Mouse (Mus musculus) kidney, adult 11 months (tissue): Measurements from ENCODE around the gene Itgb6.

Experiments
- DNase-seq: peaks from one replicate; pipeline ENCODE4 v3.0.0; 2022

Gene Itgb6

DNA sequence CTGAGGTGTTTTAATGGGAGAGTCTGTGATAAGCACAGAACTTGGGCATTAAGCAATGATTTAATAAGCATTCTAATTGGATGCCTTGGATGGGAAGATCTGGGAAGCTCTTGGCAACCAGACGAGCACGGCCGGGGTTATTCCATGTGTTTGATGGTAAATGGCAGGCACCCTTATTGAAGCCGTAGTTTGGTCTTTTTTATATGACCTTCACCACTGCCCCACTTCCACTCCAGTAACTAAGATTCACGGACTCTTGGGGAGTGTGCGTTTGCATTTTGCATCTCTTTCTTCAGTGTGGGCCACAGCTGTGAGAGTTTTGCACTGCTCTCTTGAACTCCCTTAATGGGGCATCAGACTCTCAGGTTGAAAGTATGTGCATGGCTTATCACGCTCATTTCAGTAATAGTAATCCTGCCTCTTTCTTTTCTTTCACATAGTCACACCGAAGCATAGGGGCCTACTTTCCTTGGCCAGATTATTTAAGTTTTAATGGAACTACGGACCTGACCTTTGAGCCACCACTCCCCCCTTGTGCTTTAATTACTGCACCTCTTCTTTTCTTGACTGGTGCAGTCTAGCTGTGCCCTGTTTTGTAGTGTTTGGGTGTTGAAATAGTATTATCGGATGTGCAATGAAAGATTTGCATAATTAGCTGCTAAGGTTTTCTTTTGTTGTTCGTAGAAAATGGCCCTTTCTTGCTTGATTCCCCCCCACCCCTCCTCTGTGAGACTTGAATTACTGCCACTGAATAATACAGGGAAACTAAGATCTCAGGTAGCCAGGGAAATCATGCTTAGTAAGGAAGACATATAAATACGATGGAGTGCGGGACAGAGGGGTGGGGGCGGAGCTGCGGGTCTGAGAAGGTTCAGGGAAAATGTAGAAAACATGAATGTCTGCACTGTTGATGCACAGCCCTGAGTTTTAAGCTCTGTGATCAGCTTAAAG, 109.3 kb downstream of the Itgb6 start:
- no peak for DNase-seq

DNA sequence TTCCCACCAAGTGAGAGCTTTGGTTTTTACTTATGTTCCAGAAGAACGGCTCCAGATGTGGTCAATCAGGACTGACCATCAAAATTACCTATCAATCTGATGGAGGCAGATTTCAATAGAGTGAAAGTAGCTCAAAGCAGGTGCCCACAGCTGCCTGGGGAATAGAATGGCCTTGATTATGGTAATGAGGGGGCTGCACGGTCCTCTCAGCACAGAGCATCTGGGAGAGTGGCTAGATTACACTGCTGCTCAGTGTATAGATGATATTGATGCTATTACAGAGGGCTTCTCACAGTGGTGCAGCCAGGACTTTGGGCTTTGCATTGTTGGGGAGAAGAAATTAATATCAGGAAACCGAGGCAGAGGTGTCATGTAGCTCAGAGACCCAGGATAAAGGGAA, 110.8 kb downstream of the Itgb6 start:
- no peak for DNase-seq

DNA sequence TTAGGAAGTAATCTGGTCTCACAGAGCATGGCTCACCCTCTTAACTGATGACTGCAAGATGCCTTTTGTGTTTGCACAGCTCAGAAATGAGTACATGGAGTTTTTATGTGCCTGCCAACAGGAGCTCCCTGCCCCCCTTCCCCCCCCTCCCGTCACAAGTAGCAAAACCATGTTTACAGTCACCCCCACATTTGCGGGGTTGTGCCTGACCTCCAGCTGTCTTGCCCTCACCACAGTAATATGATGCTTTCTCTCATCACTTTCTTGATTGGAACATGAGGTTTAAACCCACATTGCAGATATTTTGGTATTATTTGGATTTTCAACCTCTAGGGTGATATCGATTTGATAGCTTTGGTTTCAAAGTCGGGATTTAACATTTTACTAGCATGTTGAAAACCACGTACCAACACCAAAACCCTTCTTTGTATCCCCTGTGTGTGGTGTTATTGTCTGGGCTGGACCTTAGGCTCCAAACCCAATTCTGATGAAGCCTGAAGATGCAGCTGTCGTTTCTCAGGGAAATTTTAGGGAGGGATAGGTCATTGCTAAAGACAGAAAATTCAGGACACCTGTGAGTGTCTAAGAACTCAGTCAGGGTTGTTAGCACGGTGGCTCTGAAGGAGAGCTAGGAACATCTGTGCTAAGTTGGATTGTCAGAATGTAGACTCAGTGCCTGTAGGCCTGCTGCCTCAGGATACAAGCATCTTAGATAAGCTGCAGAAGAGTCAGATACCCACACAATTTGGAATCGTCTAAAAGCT, 112.8 kb downstream of the Itgb6 start:
- no peak for DNase-seq

DNA sequence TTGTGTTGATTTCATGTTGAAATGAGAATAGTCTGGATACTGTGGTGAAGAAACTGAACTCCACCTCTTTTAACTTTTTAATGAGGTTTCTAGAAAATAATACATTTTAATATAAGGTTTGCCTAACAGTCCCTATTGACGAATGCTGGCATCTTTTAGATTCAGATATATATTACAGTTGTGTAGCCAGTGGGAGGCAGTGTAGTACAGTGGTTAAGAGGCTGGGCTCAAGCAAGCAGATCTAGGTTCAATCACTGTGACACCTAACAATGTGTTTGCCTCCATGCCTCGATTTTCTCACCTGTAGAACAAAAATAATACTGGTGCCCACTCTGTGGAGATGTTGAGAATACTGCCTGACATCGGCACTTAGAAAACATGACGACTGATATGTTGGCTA, 114.5 kb downstream of the Itgb6 start:
- no peak for DNase-seq

DNA sequence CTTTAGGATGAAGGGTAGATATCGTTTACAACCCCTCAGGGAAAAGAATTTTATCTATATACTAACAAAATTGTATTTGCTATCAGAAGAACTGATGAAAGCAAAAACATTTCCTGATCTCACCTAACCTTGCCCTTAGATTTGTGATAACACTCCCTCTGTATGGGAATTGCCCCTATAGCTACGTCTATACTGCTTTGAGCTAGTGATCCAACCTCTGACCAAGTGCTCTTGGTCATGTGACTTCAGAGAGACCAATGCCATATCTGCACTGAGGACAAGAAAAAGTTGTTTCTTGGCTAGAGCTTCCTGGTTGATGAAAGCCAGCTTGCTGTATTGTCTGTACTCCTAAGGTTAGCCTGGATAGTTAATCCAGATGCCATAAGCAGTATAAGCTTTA, 121.1 kb downstream of the Itgb6 start:
- DNase-seq = no peak

DNA sequence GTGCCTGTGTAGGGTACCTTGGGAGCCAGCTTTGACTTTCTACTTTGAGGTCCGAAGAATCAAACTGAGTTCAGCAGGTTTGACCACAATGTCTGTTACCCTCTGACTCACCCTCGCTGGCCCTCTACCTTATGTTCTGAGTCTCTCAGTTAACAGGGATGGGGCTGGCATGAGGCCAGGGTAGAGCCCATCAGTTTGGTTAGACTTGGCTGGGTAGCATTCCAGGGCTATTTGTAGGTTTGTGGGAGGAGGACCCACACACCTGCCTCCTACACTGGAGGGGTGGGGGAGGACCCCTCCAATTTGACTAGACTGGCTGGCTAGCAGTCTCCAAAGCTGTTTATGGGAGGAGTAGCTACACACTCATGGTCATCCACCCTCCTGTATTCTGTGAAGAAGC, 121.6 kb downstream of the Itgb6 start:
- no peak for DNase-seq

DNA sequence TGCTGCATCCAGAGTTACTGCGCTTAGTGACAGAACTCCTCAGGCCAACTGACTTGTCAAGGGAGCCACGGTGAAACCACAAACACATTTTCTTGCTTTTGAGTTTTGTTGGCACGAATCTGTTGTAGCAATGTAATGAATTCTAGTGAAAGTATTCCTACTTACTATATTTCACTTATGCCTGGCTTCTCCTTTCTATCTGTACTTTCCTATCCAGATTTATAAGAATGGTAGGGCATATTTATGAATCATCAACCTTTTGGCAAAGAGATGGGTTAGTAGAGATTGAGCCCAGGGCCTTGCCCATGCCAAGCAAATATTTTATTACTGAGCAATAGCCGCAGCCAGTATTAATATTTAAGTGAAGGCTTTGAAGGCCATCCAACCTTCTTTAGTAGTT, 139.0 kb downstream of the Itgb6 start:
- no peak for DNase-seq

DNA sequence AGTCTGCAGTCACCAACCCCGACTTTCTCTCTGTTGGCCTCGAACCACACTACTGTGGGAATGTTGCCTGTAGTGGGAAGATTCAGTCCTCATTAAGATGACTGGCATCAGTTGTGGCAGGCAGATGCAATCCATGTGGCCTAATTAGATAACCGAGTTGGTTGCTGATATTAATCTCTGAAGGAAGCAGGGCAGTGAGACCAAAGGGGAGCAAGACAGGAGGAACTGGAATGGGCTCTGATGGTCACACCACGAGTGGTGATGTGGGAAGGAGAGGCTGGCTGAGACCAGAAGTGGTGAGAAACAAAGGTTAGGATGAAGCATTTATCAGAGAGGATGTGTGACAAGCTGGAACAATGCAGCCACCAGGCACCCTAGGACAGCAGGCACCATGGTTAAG, 167.9 kb downstream of the Itgb6 start:
- no peak for DNase-seq

DNA sequence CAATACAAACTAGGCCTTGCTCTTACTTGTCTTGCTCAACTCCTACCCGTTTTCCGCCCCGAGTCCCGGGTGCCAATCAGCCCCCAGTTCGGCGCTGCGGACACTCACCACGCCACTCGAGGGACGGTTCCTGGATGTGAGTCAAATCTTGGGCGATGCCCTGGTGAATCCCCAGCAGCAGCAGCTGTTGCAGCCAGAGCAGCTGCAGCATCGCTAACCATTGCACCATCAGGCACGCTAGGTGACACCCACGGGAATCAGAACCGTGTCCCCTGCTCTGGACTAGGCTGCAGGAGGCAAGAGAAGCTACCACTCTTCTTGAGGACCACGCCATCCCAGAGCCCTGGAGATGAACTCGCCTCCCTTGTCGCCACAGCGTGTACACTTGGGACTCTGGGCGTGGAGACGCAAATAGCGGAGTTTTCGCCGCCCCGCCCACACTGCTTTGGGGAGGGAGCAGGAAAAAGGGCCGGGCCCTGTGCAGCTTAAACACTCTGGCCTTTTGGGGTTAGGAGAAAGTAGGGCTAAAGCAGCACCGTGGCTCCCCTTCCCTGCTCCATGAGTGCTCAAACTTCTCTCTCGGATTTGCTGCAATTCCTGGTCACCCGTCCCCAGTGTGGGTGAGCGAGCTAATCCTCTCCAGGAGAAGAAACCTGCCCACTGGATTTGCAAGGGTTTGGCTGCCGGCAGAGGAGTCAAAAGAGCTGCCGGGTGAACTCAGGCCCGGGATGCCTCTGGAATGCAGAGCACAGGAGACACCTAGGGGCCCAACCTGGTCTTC, 169.4 kb downstream of the Itgb6 start, which contains the start of gene Pla2r1:
Gene Pla2r1, minus strand, starts transcription at position 407 of the 781 bp plus-strand sequence.
- peak; percentile 44 for DNase-seq

DNA sequence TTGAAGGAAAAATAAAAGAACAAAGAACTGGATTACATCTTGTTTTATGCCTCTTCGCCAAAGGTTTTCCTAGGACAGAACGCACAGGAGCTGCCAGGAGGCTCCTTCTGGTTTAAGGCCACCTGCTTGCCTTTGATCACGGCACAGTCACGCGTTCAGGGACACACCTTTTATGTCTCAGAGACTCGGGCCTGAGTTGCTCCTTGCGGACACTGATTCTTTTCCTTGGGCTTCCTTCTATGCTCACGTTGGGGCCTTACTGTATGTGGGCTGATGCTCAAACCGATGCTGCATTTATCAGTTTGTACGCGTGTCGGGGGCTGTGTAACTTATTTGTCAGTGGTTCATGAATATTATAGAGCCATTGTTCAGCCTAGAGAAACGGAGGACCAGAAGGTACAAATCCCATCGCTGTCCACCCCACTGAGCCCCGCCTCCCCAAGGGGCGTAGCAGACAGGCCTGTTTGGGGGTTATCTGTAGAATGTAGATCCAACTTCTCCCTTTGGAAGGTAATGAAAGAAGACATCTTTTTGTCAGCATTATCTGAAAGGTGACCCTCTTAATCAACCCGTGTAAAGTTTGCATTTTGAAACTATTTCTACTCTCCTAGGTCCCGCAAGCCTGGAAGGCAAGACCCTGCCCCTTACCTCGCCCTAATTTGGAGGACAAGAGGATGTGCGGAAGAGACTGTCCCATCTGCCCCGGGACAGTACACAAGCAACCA, 170.1 kb downstream of the Itgb6 start:
- DNase-seq = no peak

DNA sequence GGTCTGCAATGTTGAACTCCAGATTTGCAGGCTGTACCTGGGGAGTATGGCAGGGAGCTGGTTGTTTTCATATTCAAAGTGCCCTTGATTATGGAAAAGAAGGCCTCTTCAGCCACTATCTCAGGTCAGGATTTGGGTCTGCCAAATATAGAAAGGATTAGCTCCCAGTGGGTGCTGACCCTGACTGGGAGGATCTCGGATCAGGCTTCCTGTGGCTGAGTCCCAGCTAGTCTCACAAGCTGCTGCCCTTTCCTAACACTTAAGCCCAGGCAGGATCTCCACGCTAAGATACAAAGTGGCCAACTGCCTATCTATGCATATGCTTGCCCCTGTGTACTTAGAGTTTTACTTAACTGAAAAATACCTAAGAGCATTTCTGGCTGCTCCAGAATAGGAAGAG, 170.8 kb downstream of the Itgb6 start:
- no peak for DNase-seq

DNA sequence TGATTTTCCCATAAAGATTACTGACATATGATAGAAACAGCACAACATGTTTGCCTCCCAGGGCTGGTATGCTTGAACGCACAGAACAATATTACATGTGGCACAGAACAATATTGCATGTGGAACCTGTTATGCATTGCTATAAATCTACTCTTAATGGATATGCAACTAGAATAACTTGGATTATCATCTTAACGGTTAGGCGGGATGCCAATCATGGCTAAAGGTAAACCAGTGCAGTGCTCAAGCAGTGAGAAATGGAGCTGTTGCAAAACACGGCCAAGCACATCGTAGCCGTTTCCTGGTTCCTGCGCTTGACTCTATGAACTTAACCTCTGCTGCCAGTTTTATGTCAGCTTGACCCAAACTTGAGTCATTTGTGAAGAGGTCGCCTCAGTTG, 171.9 kb downstream of the Itgb6 start:
- DNase-seq = no peak

DNA sequence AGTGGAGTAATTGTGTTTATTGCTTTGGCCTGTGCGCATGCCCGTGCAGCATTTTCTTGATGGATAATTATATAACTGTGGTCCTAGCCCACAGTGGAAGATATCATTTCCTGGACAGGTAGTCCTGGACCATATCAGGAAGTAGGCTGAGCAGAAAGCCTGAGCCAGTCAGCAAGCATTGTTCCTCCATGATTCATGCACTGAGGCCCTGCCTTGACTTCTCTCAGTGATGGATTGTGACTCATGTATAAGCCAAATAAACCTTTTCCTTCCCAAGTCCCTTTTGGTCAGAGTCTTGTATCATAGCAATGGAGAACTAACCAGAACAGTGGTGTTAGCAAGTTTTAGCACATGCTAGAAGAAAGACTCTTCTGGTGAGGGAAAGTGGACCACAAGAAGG, 172.6 kb downstream of the Itgb6 start:
- DNase-seq = no peak
